Mouse (Mus musculus) limb, embryonic 15.5 days (tissue): Measurements from ENCODE around the gene 0610009B22Rik. TPM values are rescaled to one million over a fixed set of nuclear protein-coding genes. Genes with fewer than 3 reads are reported as not detected.

Source experiments
- ATAC-seq: fragments of 200-750 bp; cut with Nextera tagmentation; 2 replicates; pipeline ENCODE4 v1.8.0; 2017; ENCODE audit warnings: low read depth, moderate TSS enrichment; ENCODE audit not compliant: insufficient number of reproducible peaks, low FRiP score, low TSS enrichment
- H3K27ac ChIP-seq: fragments of 300-500 bp; sonication (generic); 2 replicates; pipeline ENCODE4 v1.5.1; 2015; ENCODE audit warnings: moderate library complexity, mild to moderate bottlenecking, inconsistent platforms
- H3K27me3 ChIP-seq: fragments of 300-500 bp; sonication (generic); 2 replicates; pipeline ENCODE4 v1.6.1; 2015; ENCODE audit warnings: inconsistent platforms
- H3K36me3 ChIP-seq: fragments of 300-500 bp; sonication (generic); 2 replicates; pipeline ENCODE4 v1.6.1; 2015; ENCODE audit warnings: inconsistent platforms
- H3K4me1 ChIP-seq: fragments of 300-500 bp; sonication (generic); 2 replicates; pipeline ENCODE4 v1.6.1; 2015; ENCODE audit warnings: inconsistent platforms
- H3K4me2 ChIP-seq: fragments of 300-500 bp; sonication (generic); 2 replicates; pipeline ENCODE4 v1.6.1; 2015; ENCODE audit warnings: mild to moderate bottlenecking, inconsistent platforms
- H3K4me3 ChIP-seq: fragments of 300-500 bp; sonication (generic); 2 replicates; pipeline ENCODE4 v1.5.1; 2015; ENCODE audit warnings: mild to moderate bottlenecking, inconsistent platforms
- H3K9ac ChIP-seq: fragments of 300-500 bp; sonication (generic); 2 replicates; pipeline ENCODE4 v1.6.1; 2015; ENCODE audit warnings: inconsistent platforms
- H3K9me3 ChIP-seq: fragments of 300-500 bp; sonication (generic); 2 replicates; pipeline ENCODE4 v1.6.1; 2016; ENCODE audit warnings: inconsistent platforms
- WGBS: fragments of 180-500 bp; shearing (Covaris S2); methylation state at CpG from one replicate; pipeline ENCODE4 v1.1.7; 2015; 5-methylcytosine and 5-hydroxymethylcytosine counted together
- polyA plus RNA-seq: library from polyadenylated mRNA; unstranded; fragments of >200 nt; fragmentation: Nextera tagmentation; extraction: Ambion mirVana; gene quantifications from 2 replicates; pipeline ENCODE4 v1.2.1, GENCODE M21; 2015

0610009B22Rik gene
- polyA plus RNA-seq, 1 experiment from 2014 or later, result 83.3 TPM

DNA sequence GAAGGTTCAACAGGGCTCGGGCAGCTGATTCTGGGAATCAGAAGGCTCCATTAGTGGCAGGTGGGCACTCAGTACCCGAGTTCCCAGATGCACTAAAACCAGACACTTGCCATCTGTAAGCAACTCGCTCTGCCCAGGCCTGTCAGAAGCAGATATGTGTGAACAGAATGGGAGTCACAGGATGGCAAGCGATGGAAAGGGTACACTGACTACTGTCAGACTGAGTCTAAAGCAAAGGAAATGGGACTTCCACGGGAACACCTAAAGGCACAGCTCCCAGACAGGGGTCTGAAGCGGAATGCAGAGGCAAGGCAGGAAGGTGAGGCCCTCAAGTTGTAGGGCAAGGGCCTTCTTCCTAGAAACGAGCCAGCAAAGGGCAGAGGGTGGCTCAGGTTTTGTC is 42.4 kb downstream of the 0610009B22Rik start:
- no peak overlapping the region for H3K4me3 ChIP-seq
- no peaks in the 10 kb centered on the region for H3K27me3 ChIP-seq
- no peak overlapping the region for H3K9ac ChIP-seq
- WGBS, result 67% methylated on average over 7 of the region's 7 CpGs
- no peak overlapping the region for H3K4me2 ChIP-seq
- 0 out of 2 replicates have a peak overlapping the region, but pooled peaks have one; percentile 17 for H3K27ac ChIP-seq
- no peak for ATAC-seq
- no peaks in the 10 kb centered on the region for H3K9me3 ChIP-seq
- peaks cover 29% of the 10 kb centered on the region for H3K36me3 ChIP-seq
- H3K4me1 ChIP-seq, result peaks cover 54% of the 10 kb centered on the region

DNA sequence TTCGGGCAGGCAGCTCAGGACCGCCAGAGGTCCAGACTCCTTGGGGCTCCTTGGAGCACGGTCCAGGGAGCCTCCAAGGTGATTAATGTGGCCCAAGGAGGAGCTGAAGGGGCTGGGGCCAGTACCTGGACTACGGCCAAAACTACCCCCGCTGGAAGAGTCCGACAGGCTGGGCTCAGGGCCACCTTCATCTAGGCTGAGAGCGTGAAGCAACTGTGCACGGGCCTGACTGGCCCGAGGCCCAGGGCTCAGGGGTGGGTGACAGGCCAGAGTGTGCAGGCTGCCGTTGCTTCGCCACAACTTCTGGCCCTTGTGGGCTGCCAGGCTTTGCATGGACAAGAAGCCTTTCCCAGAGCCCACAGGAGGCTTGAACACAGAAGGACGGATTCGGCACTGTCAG is 43.4 kb downstream of the 0610009B22Rik start:
- H3K27me3 ChIP-seq, result no peaks in the 10 kb centered on the region
- peaks cover 61% of the 10 kb centered on the region for H3K4me1 ChIP-seq
- WGBS, result 71% methylated on average over 13 of the region's 13 CpGs
- H3K4me2 ChIP-seq, result no peak overlapping the region
- no peaks in the 10 kb centered on the region for H3K9me3 ChIP-seq
- no peak overlapping the region for H3K9ac ChIP-seq
- ATAC-seq, result no peak
- peak overlapping the region; percentile 43; the same call in 1 of the 2 replicates for H3K27ac ChIP-seq
- no peak overlapping the region for H3K4me3 ChIP-seq
- peaks cover 29% of the 10 kb centered on the region for H3K36me3 ChIP-seq

GRCm38 (mm10) chr11:51644217-51644616 is 44.5 kb downstream of the 0610009B22Rik start:
- WGBS, result 69% methylated on average over 16 of the region's 16 CpGs
- H3K4me3 ChIP-seq, result no peak overlapping the region
- no peak overlapping the region for H3K9ac ChIP-seq
- ATAC-seq, result no peak
- H3K4me2 ChIP-seq, result no peak overlapping the region
- H3K36me3 ChIP-seq, result peaks cover 29% of the 10 kb centered on the region
- H3K4me1 ChIP-seq, result peaks cover 51% of the 10 kb centered on the region
- no peaks in the 10 kb centered on the region for H3K27me3 ChIP-seq
- peak overlapping the region; percentile 64; the same call in 1 of the 2 replicates for H3K27ac ChIP-seq
- H3K9me3 ChIP-seq, result no peaks in the 10 kb centered on the region

DNA sequence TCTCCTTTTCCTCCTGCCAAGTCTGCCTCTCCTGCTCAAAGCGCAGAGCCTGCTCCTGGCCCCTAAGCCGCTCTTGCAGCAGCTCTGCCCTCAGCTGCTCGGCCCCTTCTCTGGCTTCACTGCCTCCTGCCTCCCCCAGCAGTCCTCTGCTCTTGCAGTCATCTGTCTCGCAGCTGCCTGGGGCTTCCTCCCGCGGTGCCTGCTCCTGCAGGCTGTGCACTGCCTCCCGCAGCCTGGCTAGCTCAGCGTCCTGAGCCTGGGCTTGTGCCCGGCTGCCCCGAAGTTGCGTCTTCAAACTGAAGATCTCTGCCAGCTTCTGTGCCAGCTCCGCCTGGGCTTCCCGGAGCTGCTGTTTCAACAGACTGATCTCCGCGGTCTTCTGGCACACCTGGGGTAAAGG is 44.9 kb downstream of the 0610009B22Rik start:
- Histone ChIP-seq H3K4me1 (peaks cover 46% of the 10 kb centered on the region), H3K36me3 (peaks cover 29% of the 10 kb centered on the region), H3K9me3 (no peaks in the 10 kb centered on the region), H3K4me3 (no peak overlapping the region), H3K4me2 (no peak overlapping the region), H3K27ac (peak overlapping the region; percentile 64), H3K27me3 (no peaks in the 10 kb centered on the region), H3K9ac (no peak overlapping the region)
- 47% methylated on average over 15 of the region's 15 CpGs for WGBS
- no peak for ATAC-seq

DNA sequence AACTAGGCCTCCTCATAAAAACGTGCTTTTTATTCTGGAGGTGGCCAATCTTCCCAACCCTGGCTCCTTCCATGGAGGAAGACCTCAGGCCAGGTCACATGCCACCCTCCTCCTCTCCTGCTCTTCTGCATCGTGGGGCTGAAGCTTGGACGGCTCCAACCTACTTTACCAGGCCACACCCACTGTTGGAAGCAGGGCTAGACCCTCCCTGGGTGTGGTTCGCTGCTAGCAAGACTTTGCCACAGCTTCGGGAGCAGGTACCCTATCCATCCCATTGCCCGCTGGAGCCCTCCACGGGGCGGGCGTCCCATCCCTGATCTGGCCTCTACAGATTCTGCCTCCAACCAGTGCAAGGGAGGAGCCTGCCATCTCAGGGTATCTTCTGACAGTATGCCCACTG is 45.5 kb downstream of the 0610009B22Rik start:
- WGBS, result 70% methylated on average over 9 of the region's 9 CpGs
- Histone ChIP-seq H3K27ac (peak overlapping the region; percentile 64), H3K9ac (no peak overlapping the region), H3K4me3 (no peak overlapping the region), H3K4me2 (no peak overlapping the region), H3K4me1 (peaks cover 42% of the 10 kb centered on the region), H3K36me3 (peaks cover 29% of the 10 kb centered on the region), H3K27me3 (no peaks in the 10 kb centered on the region), H3K9me3 (no peaks in the 10 kb centered on the region)
- ATAC-seq, result no peak

DNA sequence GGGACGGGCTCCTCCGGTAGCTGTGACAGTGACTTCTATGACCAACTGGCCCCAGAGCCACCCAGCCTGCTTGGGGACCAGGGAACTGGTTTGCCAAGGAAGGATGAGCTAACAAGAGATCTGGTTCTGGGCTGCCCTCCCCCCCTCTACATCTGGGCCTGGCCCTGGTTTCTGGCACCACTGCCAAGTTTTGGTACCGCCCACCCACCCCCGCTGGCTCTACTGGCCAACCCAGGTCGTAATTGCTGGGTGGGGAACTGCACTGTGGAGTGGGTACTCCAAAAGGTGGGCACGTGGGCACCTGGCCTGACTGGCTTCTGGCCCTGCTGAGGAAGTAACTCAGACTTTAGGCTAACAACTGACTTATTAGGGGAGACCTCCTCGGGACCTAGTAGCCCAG is 47.9 kb downstream of the 0610009B22Rik start:
- H3K36me3 ChIP-seq, result peaks cover 29% of the 10 kb centered on the region
- H3K4me2 ChIP-seq, result no peak overlapping the region
- H3K4me3 ChIP-seq, result no peak overlapping the region
- WGBS, result 58% methylated on average over 7 of the region's 7 CpGs
- no peak overlapping the region for H3K9ac ChIP-seq
- H3K27ac ChIP-seq, result peak overlapping the region; percentile 19
- no peak for ATAC-seq
- no peaks in the 10 kb centered on the region for H3K27me3 ChIP-seq
- H3K4me1 ChIP-seq, result peaks cover 55% of the 10 kb centered on the region
- H3K9me3 ChIP-seq, result no peaks in the 10 kb centered on the region

- H3K36me3 ChIP-seq, result peaks cover 12% of the 10 kb centered on the region; the same call in 1 of the 2 replicates
- H3K4me2 ChIP-seq, result peak overlapping the region; percentile 37; the same call in 1 of the 2 replicates
- WGBS, result 58% methylated on average over 5 of the region's 5 CpGs
- no peak for ATAC-seq
- H3K4me3 ChIP-seq, result 0 out of 2 replicates have a peak overlapping the region, but pooled peaks have one; percentile 7
- H3K27ac ChIP-seq, result peak overlapping the region; percentile 71
- H3K9me3 ChIP-seq, result no peaks in the 10 kb centered on the region
- H3K4me1 ChIP-seq, result peaks cover 51% of the 10 kb centered on the region
- no peaks in the 10 kb centered on the region for H3K27me3 ChIP-seq
- no peak overlapping the region for H3K9ac ChIP-seq
Observed at GRCm38 (mm10) chr11:51638497-51638896, 50.2 kb downstream of the 0610009B22Rik start.

GRCm38 (mm10) chr11:51637971-51638414 is 50.7 kb downstream of the 0610009B22Rik start:
- H3K9me3 ChIP-seq, result no peaks in the 10 kb centered on the region
- H3K27ac ChIP-seq, result peak overlapping the region; percentile 71
- no peaks in the 10 kb centered on the region for H3K27me3 ChIP-seq
- peaks cover 46% of the 10 kb centered on the region for H3K4me1 ChIP-seq
- peaks cover 7% of the 10 kb centered on the region; the same call in 1 of the 2 replicates for H3K36me3 ChIP-seq
- H3K4me3 ChIP-seq, result 0 out of 2 replicates have a peak overlapping the region, but pooled peaks have one; percentile 7
- WGBS, result 3% methylated on average over 17 of the region's 17 CpGs
- peak overlapping the region; percentile 37 for H3K4me2 ChIP-seq
- H3K9ac ChIP-seq, result no peak overlapping the region
- peak; percentile 37; the same call in 1 of the 2 replicates for ATAC-seq

DNA sequence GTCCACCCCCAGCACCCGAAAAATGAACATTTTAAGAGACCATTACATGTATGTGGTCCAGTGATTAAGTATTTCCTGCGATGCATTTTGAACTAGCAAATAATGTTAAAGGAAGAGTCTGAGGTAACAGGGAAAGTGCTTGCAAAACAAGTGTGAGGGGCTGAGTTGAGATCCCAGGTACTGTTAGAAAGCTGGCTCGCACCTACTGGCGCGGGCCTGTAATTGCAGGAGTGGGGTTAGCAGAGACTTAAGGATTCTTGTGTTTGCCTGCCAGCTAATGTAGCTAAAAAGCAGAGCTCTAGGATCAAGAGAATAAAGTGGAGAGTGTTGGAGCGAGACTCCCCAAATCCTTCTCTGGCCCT is 52.4 kb downstream of the 0610009B22Rik start:
- H3K9ac ChIP-seq, result peak overlapping the region; percentile 66; the same call in 1 of the 2 replicates
- H3K4me1 ChIP-seq, result peaks cover 47% of the 10 kb centered on the region
- H3K27ac ChIP-seq, result peak overlapping the region; percentile 88
- H3K4me3 ChIP-seq, result peak overlapping the region; percentile 60
- no peak for ATAC-seq
- WGBS, result 2% methylated on average over 6 of the region's 6 CpGs
- peak overlapping the region; percentile 80 for H3K4me2 ChIP-seq
- H3K9me3 ChIP-seq, result no peaks in the 10 kb centered on the region
- no peaks in the 10 kb centered on the region for H3K36me3 ChIP-seq
- no peaks in the 10 kb centered on the region for H3K27me3 ChIP-seq

DNA sequence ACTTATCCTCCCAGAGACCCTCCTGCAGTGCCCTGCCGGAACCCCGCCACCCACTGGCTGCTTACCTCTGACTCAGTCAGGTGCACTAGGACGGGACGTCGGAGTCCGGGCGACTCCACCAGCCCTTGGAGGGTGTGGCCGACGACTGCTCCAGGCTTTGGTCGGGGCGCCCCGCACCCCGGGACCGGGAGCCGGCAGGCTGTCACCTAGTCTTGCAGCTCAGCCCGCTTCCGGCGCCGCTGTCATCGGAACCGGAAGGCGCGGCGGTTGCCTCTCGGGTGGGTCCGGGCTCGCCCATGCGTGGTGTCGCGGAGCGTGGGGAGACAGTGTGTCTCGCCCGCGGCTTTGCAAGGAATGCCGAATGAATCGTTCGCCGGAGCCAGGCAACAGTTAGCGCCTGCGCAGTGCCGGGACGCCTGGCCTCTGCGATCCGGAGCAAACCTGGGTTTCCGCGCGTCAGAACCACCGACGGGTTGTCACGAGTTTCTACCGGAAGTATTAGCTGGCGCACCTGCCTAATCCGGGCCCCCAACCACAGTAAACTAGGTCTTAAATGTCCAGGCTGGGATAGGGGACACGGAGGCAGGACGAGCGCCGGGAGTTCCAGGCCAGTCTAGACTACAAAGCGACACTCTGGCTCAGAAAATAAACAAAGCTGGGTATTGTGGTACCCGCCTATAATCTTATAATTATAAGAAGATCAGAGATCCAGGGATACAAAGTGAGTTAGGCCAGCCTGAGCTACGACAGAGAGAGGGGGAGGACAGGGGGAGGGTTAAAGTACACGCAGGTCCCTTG is 53.0 kb downstream of the 0610009B22Rik start, which contains the start of gene Rmnd5b:
Gene Rmnd5b (minus strand): TSS at position 372 of the 798 bp plus-strand sequence.
- ATAC-seq, result peak; percentile 70

More for the DNA sequence above, 53.0 kb downstream of the 0610009B22Rik start, which contains the start of gene Rmnd5b:
- Histone ChIP-seq H3K9ac (peak within 1 kb of the TSS; percentile 66), H3K27me3 (no peaks in the 10 kb centered on the region), H3K4me2 (peak within 1 kb of the TSS; percentile 80), H3K4me3 (peak within 1 kb of the TSS; percentile 60), H3K9me3 (no peaks in the 10 kb centered on the region), H3K27ac (peak within 1 kb of the TSS; percentile 88), H3K36me3 (no peaks in the 10 kb centered on the region), H3K4me1 (peaks cover 43% of the 10 kb centered on the region)
- WGBS, result under 1% methylated on average over 61 of the region's 61 CpGs
